Mouse (Mus musculus) ovary, postnatal 36 days (tissue): ENCODE results near the gene Zfp110.
A peak's percentile ranks its signal among the peaks of the same experiment; 100 is the strongest.

ENCODE experiments used
- DNase-seq: peaks from one replicate; pipeline ENCODE4 v3.0.0; 2022; ENCODE audit warnings: low spot score, mixed read lengths

Gene Zfp110

DNA sequence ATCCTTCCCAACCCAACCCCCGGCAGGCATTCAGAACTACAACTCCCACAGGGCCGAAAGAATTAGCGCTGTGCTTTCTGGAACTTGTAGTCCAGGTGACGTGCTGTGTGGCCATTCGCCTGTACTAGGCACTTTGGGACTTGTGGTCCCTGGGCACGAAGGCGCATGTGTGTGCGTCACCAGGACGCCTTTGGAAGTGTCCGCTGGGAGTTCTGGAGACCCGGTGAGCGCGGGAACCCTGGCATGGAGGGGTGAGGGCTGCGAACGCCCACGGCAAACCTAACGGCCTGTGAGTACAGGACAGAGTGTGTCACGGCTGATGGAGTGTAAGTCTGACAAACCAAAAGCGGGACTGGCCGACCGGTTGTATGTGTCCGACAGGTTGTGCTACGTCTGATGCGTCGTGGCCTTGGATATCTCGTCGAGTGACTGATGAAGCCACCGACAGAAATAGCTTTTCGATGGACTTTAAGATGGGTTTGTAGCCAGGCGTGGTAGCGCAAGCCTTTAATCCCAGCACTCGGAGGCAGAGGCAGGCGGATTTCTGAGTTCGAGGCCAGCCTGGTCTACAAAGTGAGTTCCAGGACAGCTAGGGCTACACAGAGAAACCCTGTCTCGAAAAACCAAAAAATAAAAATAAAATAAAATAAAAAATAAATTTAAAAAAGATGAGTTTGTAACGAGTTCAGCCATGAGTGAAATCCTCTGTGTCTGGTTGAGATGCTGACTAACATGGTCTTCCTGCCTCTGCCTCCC, 63.3 kb downstream of the Zfp110 start, which contains the start of gene Zscan22:
Gene Zscan22 (plus strand): TSS at position 161 of the 756 bp plus-strand sequence.
- peak; percentile 86 for DNase-seq
